Mouse (Mus musculus) midbrain, embryonic 12.5 days (tissue): ENCODE data around the gene Cdh1. TPM values are rescaled to one million over a fixed set of nuclear protein-coding genes. Genes with fewer than 3 reads are reported as not detected.

Source experiments
- ATAC-seq: fragments of 200-750 bp; cut with Nextera tagmentation; 2 replicates; pipeline ENCODE4 v1.8.0; 2017; ENCODE audit warnings: low read depth, moderate TSS enrichment, moderate library complexity; ENCODE audit not compliant: low FRiP score
- H3K27ac ChIP-seq: fragments of 300-500 bp; sonication (generic); replicated peaks from 2 replicates; pipeline ENCODE4 v1.5.1; 2016; ENCODE audit warnings: mild to moderate bottlenecking
- H3K27me3 ChIP-seq: fragments of 300-500 bp; sonication (generic); 2 replicates; pipeline ENCODE4 v1.6.1; 2016; ENCODE audit warnings: mild to moderate bottlenecking
- H3K36me3 ChIP-seq: fragments of 300-500 bp; sonication (generic); 2 replicates; pipeline ENCODE4 v1.6.1; 2016
- H3K4me1 ChIP-seq: fragments of 300-500 bp; sonication (generic); 2 replicates; pipeline ENCODE4 v1.6.1; 2016
- H3K4me2 ChIP-seq: fragments of 300-500 bp; sonication (generic); replicated peaks from 2 replicates; pipeline ENCODE4 v1.6.1; 2016; ENCODE audit warnings: mild to moderate bottlenecking, moderate library complexity
- H3K4me3 ChIP-seq: fragments of 300-500 bp; sonication (generic); 2 replicates; pipeline ENCODE4 v1.5.1; 2016; ENCODE audit warnings: mild to moderate bottlenecking
- H3K9ac ChIP-seq: fragments of 300-500 bp; sonication (generic); replicated peaks from 2 replicates; pipeline ENCODE4 v1.6.1; 2016; ENCODE audit warnings: mild to moderate bottlenecking, moderate library complexity
- H3K9me3 ChIP-seq: fragments of 300-500 bp; sonication (generic); 2 replicates; pipeline ENCODE4 v1.6.1; 2016; ENCODE audit warnings: mild to moderate bottlenecking
- WGBS: fragments of 180-500 bp; shearing (Covaris S2); methylation state at CpG from one replicate; pipeline ENCODE4 v1.1.7; 2016; 5-methylcytosine and 5-hydroxymethylcytosine counted together
- polyA plus RNA-seq: library from polyadenylated mRNA; unstranded; fragments of >200 nt; fragmentation: Nextera tagmentation; extraction: Ambion mirVana; gene quantifications from 2 replicates; pipeline ENCODE4 v1.2.1, GENCODE M21; 2016

The Cdh1 gene
- polyA plus RNA-seq, 1 experiment from 2014 or later, result 6.1 TPM

DNA sequence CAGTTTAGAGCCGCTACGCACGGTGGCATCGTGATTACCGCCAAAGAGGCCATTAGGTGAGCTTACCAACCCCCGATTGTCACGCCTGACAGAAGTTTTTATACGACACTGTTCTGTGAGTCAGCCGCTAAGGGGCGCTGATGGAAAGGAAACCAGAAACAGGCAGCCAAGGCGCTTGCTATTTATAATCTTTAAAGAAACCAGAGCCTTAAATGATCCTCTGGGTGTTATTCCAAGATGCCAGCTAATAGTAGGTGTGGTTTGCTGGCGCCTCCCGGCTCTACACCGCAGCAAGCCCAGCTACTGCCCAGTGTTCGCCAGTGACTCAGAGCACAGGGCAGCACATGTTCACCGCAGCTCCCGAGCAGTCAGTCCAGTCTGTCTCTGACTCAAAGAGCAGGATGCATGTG lies 114.9 kb downstream of the Cdh1 start:
- H3K4me2 ChIP-seq, result no peak overlapping the region
- 26% methylated on average over 17 of the region's 17 CpGs for WGBS
- no peaks in the 10 kb centered on the region for H3K9me3 ChIP-seq
- no peak overlapping the region for H3K27ac ChIP-seq
- H3K9ac ChIP-seq, result no peak overlapping the region
- peak; percentile 23; the same call in 1 of the 2 replicates for ATAC-seq
- H3K27me3 ChIP-seq, result peaks cover 49% of the 10 kb centered on the region
- no peak overlapping the region for H3K4me3 ChIP-seq
- H3K36me3 ChIP-seq, result 0 out of 2 replicates have a peak, but pooled peaks cover 6% of the 10 kb centered on the region
- H3K4me1 ChIP-seq, result peaks cover 3% of the 10 kb centered on the region

Other genes starting within 250 kb of the Cdh1 start
- gene Zfp90, start 188.0 kb upstream of the Cdh1 start, polyA plus RNA-seq, result 37.5 and 37.8 TPM in 2 replicates
- gene 6030452D12Rik, start 102.8 kb upstream of the Cdh1 start, polyA plus RNA-seq, result not detected in 2 replicates
- gene Cdh3, start 92.5 kb upstream of the Cdh1 start, polyA plus RNA-seq, result 2.4 and 3.8 TPM in 2 replicates
- 4.1 and 4.3 TPM in 2 replicates for gene Gm10073, start 29.9 kb upstream of the Cdh1 start, polyA plus RNA-seq
- gene Tango6, start 79.7 kb downstream of the Cdh1 start, polyA plus RNA-seq, result 9.2 and 10.8 TPM in 2 replicates